Mouse (Mus musculus) embryo, embryonic 9.5 days (tissue): ENCODE results near the gene Olfr1276.

ENCODE experiments used
- DNase-seq: peaks from one replicate; pipeline ENCODE4 v3.0.0-alpha.2; 2017; ENCODE audit errors: extremely low spot score

Olfr1276 gene

GRCm38 (mm10) chr2:111254216-111254615 is at the start of gene Olfr1276:
Gene Olfr1276, plus strand, starts transcription at chr2:111254516.
- no peak for DNase-seq

- no peak for DNase-seq
These were observed 24.8 kb upstream of the Olfr1276 start, which contains the start of gene 4930430A15Rik for GRCm38 (mm10) chr2:111229502-111229901. Gene 4930430A15Rik, minus strand, starts transcription at chr2:111229602.

GRCm38 (mm10) chr2:111235186-111235585 is 19.1 kb upstream of the Olfr1276 start, which contains the start of gene Olfr1275:
Gene Olfr1275, minus strand, starts transcription at chr2:111235286.
- no peak for DNase-seq

- no peak for DNase-seq
These were observed 19.7 kb downstream of the Olfr1276 start, which contains the start of gene Olfr1277 for GRCm38 (mm10) chr2:111274006-111274405. Gene Olfr1277, minus strand, starts transcription at chr2:111274106.

GRCm38 (mm10) chr2:111289836-111290235 is 35.5 kb downstream of the Olfr1276 start, which contains the start of gene Olfr1278:
Gene Olfr1278, plus strand, starts transcription at chr2:111290136.
- DNase-seq: no peak

GRCm38 (mm10) chr2:111298541-111298940 is 44.2 kb downstream of the Olfr1276 start:
- no peak for DNase-seq

- DNase-seq: no peak
These were observed 46.1 kb downstream of the Olfr1276 start, which contains the start of gene Olfr1279 for GRCm38 (mm10) chr2:111300374-111300773. Gene Olfr1279, plus strand, starts transcription at chr2:111300635.
